Mouse (Mus musculus) midbrain, embryonic 16.5 days (tissue): ENCODE results near the gene Ky. TPM values are rescaled to one million over a fixed set of nuclear protein-coding genes. Genes with fewer than 3 reads are reported as not detected.

ENCODE experiments used
- ATAC-seq: fragments of 200-750 bp; cut with Nextera tagmentation; 2 replicates; pipeline ENCODE4 v1.8.0; 2017; ENCODE audit warnings: moderate TSS enrichment
- H3K27ac ChIP-seq: fragments of 300-500 bp; sonication (generic); 2 replicates; pipeline ENCODE4 v1.5.1; 2014; ENCODE audit warnings: mild to moderate bottlenecking, low read length, mixed read lengths
- H3K27me3 ChIP-seq: fragments of 300-500 bp; sonication (generic); 2 replicates; pipeline ENCODE4 v1.6.1; 2014; ENCODE audit warnings: low read depth, low read length, mixed read lengths; ENCODE audit not compliant: control insufficient read depth, insufficient read depth
- H3K36me3 ChIP-seq: fragments of 300-500 bp; sonication (generic); 2 replicates; pipeline ENCODE4 v1.6.1; 2014; ENCODE audit warnings: mild to moderate bottlenecking, low read length, moderate library complexity, mixed read lengths; ENCODE audit not compliant: control insufficient read depth, insufficient read depth
- H3K4me1 ChIP-seq: fragments of 300-500 bp; sonication (generic); 2 replicates; pipeline ENCODE4 v1.6.1; 2014; ENCODE audit warnings: mild to moderate bottlenecking, low read length, mixed read lengths; ENCODE audit not compliant: control insufficient read depth, insufficient read depth
- H3K4me2 ChIP-seq: fragments of 300-500 bp; sonication (generic); 2 replicates; pipeline ENCODE4 v1.6.1; 2014; ENCODE audit warnings: mild to moderate bottlenecking, low read length, mixed read lengths
- H3K4me3 ChIP-seq: fragments of 300-500 bp; sonication (generic); 2 replicates; pipeline ENCODE4 v1.5.1; 2014; ENCODE audit warnings: low read depth, mild to moderate bottlenecking, low read length, moderate library complexity, mixed read lengths
- H3K9ac ChIP-seq: fragments of 300-500 bp; sonication (generic); 2 replicates; pipeline ENCODE4 v1.6.1; 2014; ENCODE audit warnings: low read depth, low read length, mixed read lengths
- H3K9me3 ChIP-seq: fragments of 300-500 bp; sonication (generic); replicated peaks from 2 replicates; pipeline ENCODE4 v1.6.1; 2014; ENCODE audit warnings: mild to moderate bottlenecking, low read length, mixed read lengths; ENCODE audit not compliant: control insufficient read depth, poor library complexity, severe bottlenecking
- WGBS: fragments of 180-500 bp; shearing (Covaris S2); extraction: QIAGEN DNeasy Blood & Tissue Kit; methylation state at CpG from one replicate; pipeline ENCODE4 v1.1.7; 2014; 5-methylcytosine and 5-hydroxymethylcytosine counted together
- polyA plus RNA-seq: library from polyadenylated mRNA; unstranded; fragments of >200 nt; fragmentation: Nextera tagmentation; extraction: Ambion mirVana; gene quantifications from 2 replicates; pipeline ENCODE4 v1.2.1, GENCODE M21; 2015

The Ky gene
- polyA plus RNA-seq, 1 experiment from 2014 or later: 0.90 TPM

DNA sequence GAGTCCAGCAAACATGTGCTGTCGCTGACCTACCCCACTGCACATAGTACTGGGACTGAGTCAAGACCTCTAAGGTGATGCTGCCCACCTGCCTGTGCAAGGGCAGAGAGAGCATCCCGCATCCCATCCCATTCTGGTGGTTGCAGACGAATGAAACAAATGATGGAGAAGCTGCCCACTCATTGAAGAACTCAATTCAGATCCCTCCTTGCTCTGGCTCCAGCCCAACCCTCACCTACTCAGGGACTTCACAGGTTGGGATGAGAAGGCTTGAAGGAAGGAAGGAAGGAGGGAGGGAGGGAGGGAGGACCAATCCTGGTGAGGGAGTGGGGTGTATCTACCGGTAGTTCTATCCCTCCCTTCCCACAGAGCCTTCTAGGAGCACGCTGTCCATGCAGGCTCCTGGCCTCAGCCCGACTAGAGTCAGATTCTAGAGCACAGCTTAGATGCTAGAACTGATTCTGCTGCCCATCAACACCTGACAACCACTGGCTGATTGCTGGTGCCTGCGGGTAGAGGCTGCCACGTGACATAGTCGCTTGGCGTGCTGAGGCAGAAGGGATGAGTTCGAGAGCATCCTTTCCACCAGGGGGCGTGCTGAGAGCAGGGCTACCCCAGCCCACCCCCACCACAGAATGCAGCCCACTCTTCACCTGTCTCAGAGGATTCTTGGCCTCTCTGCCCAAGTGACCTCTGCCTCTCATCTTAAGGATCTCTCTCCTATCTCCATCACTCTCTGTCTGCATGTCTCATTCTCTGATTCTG, 13.3 kb upstream of the Ky start:
- H3K36me3 ChIP-seq: no peaks in the 10 kb centered on the region
- WGBS: 40% methylated on average over 12 of the region's 12 CpGs
- H3K9ac ChIP-seq: no peak overlapping the region
- no peaks in the 10 kb centered on the region for H3K9me3 ChIP-seq
- ATAC-seq: no peak
- H3K4me1 ChIP-seq: no peaks in the 10 kb centered on the region
- no peak overlapping the region for H3K4me2 ChIP-seq
- H3K27ac ChIP-seq: no peak overlapping the region
- H3K27me3 ChIP-seq: no peaks in the 10 kb centered on the region
- no peak overlapping the region for H3K4me3 ChIP-seq

DNA sequence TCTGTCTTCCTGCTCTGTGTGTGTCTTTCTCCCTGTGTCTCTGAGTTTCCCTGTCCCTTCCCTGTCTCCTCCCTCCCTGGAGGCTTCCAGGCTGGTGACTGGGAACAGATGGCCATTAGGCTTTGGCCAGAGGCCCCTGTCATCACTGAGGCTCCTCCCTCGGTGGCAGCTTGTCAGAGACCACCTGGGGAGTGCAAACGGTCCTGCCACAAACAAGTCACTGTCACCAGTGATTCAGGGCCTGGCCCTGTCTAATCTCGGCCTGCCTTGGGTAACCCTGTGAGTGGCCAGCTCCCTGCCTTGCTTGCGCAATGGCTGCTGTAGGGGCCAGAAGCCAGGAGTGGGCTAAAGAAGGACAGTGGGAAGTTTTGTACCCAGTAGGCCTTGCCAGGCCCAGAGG, 12.5 kb upstream of the Ky start:
- no peak for ATAC-seq
- no peaks in the 10 kb centered on the region for H3K36me3 ChIP-seq
- H3K4me3 ChIP-seq: no peak overlapping the region
- H3K9ac ChIP-seq: no peak overlapping the region
- H3K9me3 ChIP-seq: no peaks in the 10 kb centered on the region
- H3K4me1 ChIP-seq: no peaks in the 10 kb centered on the region
- 33% methylated on average over 4 of the region's 4 CpGs for WGBS
- no peaks in the 10 kb centered on the region for H3K27me3 ChIP-seq
- no peak overlapping the region for H3K27ac ChIP-seq
- no peak overlapping the region for H3K4me2 ChIP-seq

- no peak for ATAC-seq
- no peaks in the 10 kb centered on the region for H3K9me3 ChIP-seq
- WGBS: 97% methylated on average over 2 of the region's 2 CpGs
These were observed 11.6 kb upstream of the Ky start for GRCm38 (mm10) chr9:102493916-102494315.

DNA sequence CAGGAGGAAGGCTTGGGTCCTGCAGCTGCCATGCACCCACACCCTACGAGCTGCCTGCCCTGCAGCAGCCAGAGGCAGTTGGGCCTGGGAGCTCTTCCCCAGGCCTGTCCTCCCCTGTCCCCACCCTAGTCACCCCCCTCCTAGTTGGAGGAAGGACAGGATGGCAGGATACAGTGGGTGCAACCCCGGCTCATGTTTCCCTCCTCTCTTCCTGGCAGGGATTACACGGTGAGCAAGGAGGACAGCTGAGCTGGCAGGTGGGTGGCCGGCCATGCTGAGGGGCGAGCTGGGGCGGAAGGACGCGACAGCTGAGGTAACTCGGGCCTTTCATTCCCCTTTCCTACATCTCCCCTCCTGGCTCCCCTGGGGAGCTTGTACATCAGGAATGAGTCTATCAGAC, 11.1 kb upstream of the Ky start:
- Histone ChIP-seq H3K27me3 (no peaks in the 10 kb centered on the region), H3K4me2 (no peak overlapping the region), H3K4me1 (no peaks in the 10 kb centered on the region), H3K4me3 (no peak overlapping the region), H3K9me3 (no peaks in the 10 kb centered on the region), H3K9ac (no peak overlapping the region), H3K36me3 (no peaks in the 10 kb centered on the region), H3K27ac (no peak overlapping the region)
- WGBS: 81% methylated on average over 9 of the region's 9 CpGs
- ATAC-seq: no peak

More at GRCm38 (mm10) chr9:102493916-102494315, 11.6 kb upstream of the Ky start:
- H3K4me3 ChIP-seq: no peak overlapping the region
- no peak overlapping the region for H3K27ac ChIP-seq
- no peak overlapping the region for H3K4me2 ChIP-seq
- no peak overlapping the region for H3K9ac ChIP-seq
- H3K36me3 ChIP-seq: no peaks in the 10 kb centered on the region
- H3K27me3 ChIP-seq: no peaks in the 10 kb centered on the region
- H3K4me1 ChIP-seq: no peaks in the 10 kb centered on the region

DNA sequence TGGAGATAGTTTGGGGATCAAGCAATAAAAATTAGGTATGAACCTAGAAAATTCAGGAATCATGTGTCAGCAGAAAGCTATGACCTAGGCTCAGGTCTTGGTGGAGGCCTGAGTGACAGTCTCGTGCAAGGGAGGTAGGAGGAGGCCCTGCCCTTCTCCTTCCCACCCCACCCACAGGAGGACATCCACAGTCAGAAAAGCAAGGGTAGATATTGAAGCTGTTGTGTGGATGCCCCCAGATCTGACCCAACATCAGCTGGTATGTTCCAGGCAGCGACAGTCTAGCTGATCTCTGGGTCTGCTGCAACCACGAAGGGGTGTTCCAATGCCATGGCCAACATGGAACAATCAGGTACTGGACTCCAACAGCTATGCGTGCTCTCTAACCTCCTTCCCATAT, 10.3 kb upstream of the Ky start:
- Histone ChIP-seq H3K27ac (no peak overlapping the region), H3K9me3 (no peaks in the 10 kb centered on the region), H3K36me3 (no peaks in the 10 kb centered on the region), H3K4me3 (no peak overlapping the region), H3K4me2 (no peak overlapping the region), H3K4me1 (no peaks in the 10 kb centered on the region), H3K9ac (no peak overlapping the region), H3K27me3 (no peaks in the 10 kb centered on the region)
- ATAC-seq: no peak
- 91% methylated on average over 4 of the region's 4 CpGs for WGBS

- Histone ChIP-seq H3K4me3 (no peak overlapping the region), H3K9me3 (no peaks in the 10 kb centered on the region), H3K27me3 (no peaks in the 10 kb centered on the region), H3K27ac (no peak overlapping the region), H3K4me1 (no peaks in the 10 kb centered on the region), H3K36me3 (no peaks in the 10 kb centered on the region), H3K4me2 (no peak overlapping the region), H3K9ac (no peak overlapping the region)
- WGBS: 83% methylated on average over 3 of the region's 3 CpGs
- no peak for ATAC-seq
These were observed 9.0 kb upstream of the Ky start for GRCm38 (mm10) chr9:102496481-102497041.

DNA sequence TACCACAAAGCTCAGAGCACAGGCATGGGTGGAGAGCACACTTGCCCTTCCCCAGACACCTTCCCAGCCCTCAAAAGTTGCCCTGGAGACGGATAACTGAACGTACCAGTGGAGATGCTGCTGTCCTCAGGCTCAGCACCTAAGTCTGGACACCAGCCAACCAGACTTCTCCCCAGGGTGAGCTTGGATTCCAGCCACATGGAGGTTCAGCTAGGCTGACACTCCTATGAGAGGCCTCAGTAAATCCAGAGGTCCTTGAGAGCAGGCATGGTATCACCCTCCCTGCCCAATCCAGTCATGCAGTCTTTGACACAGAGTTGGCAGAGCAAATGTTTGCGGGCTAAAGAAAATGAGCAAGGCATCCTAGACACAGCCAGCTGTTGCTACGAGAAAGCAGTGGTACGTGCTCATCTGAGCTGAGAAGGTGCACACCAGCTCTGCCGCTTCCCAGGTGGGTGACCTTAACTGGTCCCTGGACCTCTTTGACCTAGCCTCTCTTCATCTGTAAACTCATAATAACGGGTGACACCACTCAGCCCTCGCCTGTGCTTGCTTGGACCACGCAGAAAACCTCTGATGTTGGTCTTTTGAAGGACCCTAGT, 8.4 kb upstream of the Ky start:
- Histone ChIP-seq H3K9me3 (no peaks in the 10 kb centered on the region), H3K4me1 (no peaks in the 10 kb centered on the region), H3K4me3 (no peak overlapping the region), H3K36me3 (no peaks in the 10 kb centered on the region), H3K4me2 (no peak overlapping the region), H3K27me3 (no peaks in the 10 kb centered on the region), H3K9ac (no peak overlapping the region), H3K27ac (no peak overlapping the region)
- no peak for ATAC-seq
- WGBS: 91% methylated on average over 9 of the region's 9 CpGs

DNA sequence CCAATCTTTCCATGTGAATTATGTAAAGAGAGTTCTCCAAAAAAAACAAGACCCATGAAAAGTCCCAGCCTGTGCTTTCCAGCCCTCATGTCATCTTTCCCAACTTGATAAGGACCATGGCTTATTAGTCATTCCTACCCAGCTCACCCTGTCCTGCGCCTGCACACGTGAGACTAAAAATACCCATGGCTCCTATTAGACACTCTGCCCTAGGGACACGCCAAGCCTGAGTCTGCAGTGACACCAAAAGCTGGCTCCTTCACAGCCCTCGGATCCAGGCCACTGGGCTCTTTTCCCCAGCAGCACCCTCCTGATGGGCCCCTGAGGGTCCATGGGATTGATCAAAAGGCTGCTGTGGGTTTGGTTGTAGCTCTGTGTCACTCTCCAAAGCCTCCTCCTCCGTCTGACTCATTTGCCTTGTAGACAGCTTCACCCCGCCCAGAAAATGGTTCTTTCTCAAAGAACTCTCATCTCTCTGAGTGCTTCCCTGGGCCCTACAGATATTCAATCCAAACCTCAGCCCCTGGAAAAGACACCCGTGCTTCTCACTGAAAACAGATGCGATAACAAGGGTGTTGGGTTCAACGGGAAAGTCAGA, 7.6 kb upstream of the Ky start:
- Histone ChIP-seq H3K4me2 (no peak overlapping the region), H3K4me1 (no peaks in the 10 kb centered on the region), H3K9ac (no peak overlapping the region), H3K9me3 (no peaks in the 10 kb centered on the region), H3K4me3 (no peak overlapping the region), H3K27me3 (no peaks in the 10 kb centered on the region), H3K36me3 (no peaks in the 10 kb centered on the region), H3K27ac (no peak overlapping the region)
- no peak for ATAC-seq
- 92% methylated on average over 9 of the region's 9 CpGs for WGBS

- 92% methylated on average over 6 of the region's 6 CpGs for WGBS
- H3K9ac ChIP-seq: no peak overlapping the region
- no peak for ATAC-seq
These were observed 6.8 kb upstream of the Ky start for GRCm38 (mm10) chr9:102498701-102499100.

More at GRCm38 (mm10) chr9:102498701-102499100, 6.8 kb upstream of the Ky start:
- no peak overlapping the region for H3K4me3 ChIP-seq
- H3K9me3 ChIP-seq: no peaks in the 10 kb centered on the region
- H3K4me2 ChIP-seq: no peak overlapping the region
- no peaks in the 10 kb centered on the region for H3K27me3 ChIP-seq
- no peaks in the 10 kb centered on the region for H3K4me1 ChIP-seq
- no peak overlapping the region for H3K27ac ChIP-seq
- H3K36me3 ChIP-seq: no peaks in the 10 kb centered on the region
